In genomic region chr7:118981346-118981745, GRCm38 (mm10) we compare ENCODE assay signal across 9 mouse cellular contexts. TPM values are rescaled to one million over a fixed set of nuclear protein-coding genes. Genes with fewer than 3 reads are reported as not detected.
DNase-seq lines count a peak whose midpoint lies in the region; ATAC-seq and TF ChIP-seq lines count a peak whose summit lies in the region.
"Had no signal": no experiment of that assay in that cellular context is flagged by ENCODE, and none has a peak within 500 bp of the region (broad histone marks: within the 10 kb centered on the region; RNA-seq: fewer than 3 reads in every experiment).

No protein-coding gene starts in this region.

- no peaks in the 10 kb centered on the region for H3K9me3 ChIP-seq in heart, embryonic 16.5 days (replicated peaks; ENCODE audit: control insufficient read depth, low read length)
- H3K9me3 ChIP-seq in midbrain, embryonic 16.5 days (replicated peaks; ENCODE audit: control insufficient read depth, low read length, poor library complexity, severe bottlenecking) = no peaks in the 10 kb centered on the region

- WGBS in heart, embryonic 16.5 days = 46% methylated on average over 4 of the region's 4 CpGs
- 10% methylated on average over 4 of the region's 4 CpGs for WGBS in olfactory bulb, adult 2 months
- WGBS in midbrain, embryonic 16.5 days = 79% methylated on average over 4 of the region's 4 CpGs

- H3K27ac ChIP-seq in heart, embryonic 16.5 days (ENCODE audit: low read length) = peak overlapping the region; percentile 41; the same call in 1 of the 2 replicates
- H3K27ac ChIP-seq in olfactory bulb, adult 2 months (ENCODE audit: insufficient read depth, low read depth, low read length) = peak overlapping the region; percentile 68
- no peak overlapping the region for H3K27ac ChIP-seq in midbrain, embryonic 16.5 days (ENCODE audit: low read length)

- DNase-seq in heart, adult 11 months = peak; percentile 97
- DNase-seq in heart, postnatal 25 days (ENCODE audit: low spot score) = no peak
- DNase-seq in right cerebral cortex, adult 18-20 months = peak; percentile 52
- DNase-seq in right cerebral cortex, postnatal 4 days = no peak
- DNase-seq in thymus, postnatal 0 days (ENCODE audit: low spot score) = no peak

- TF ChIP-seq POLR2A in olfactory bulb, adult 2 months (IDR thresholded peaks at IDR 0.05; ENCODE audit: insufficient read depth, low read depth, low read length) = no peak

- H3K4me2 ChIP-seq in heart, embryonic 16.5 days (ENCODE audit: low read depth, low read length) = no peak overlapping the region
- no peak overlapping the region for H3K4me2 ChIP-seq in midbrain, embryonic 16.5 days (ENCODE audit: low read length)

- ATAC-seq in heart, embryonic 16.5 days (replicated peaks; ENCODE audit: extremely low read depth, insufficient read depth, low FRiP score) = no peak; the same call in 1 of the 2 replicates
- ATAC-seq in midbrain, embryonic 16.5 days = no peak

- no peak overlapping the region for H3K9ac ChIP-seq in heart, embryonic 16.5 days (ENCODE audit: low read length)
- no peak overlapping the region for H3K9ac ChIP-seq in midbrain, embryonic 16.5 days (ENCODE audit: low read depth, low read length)

- intact Hi-C loops in heart, postnatal 25 days (cut with DNase I) = no loop called here

- no peaks in the 10 kb centered on the region for H3K27me3 ChIP-seq in heart, embryonic 16.5 days (ENCODE audit: control insufficient read depth, insufficient read depth, low read length)
- no peaks in the 10 kb centered on the region for H3K27me3 ChIP-seq in midbrain, embryonic 16.5 days (ENCODE audit: control insufficient read depth, insufficient read depth, low read depth, low read length)

- peaks cover 5% of the 10 kb centered on the region; the same call in 1 of the 2 replicates for H3K36me3 ChIP-seq in heart, embryonic 16.5 days (ENCODE audit: control insufficient read depth, insufficient read depth)
- H3K36me3 ChIP-seq in midbrain, embryonic 16.5 days (ENCODE audit: control insufficient read depth, insufficient read depth, low read length) = no peaks in the 10 kb centered on the region

- no peak overlapping the region for H3K4me3 ChIP-seq in heart, embryonic 16.5 days (ENCODE audit: low read length)
- H3K4me3 ChIP-seq in olfactory bulb, adult 2 months (ENCODE audit: insufficient read depth, low read depth, low read length) = peak overlapping the region; percentile 6; the same call in 1 of the 2 replicates
- H3K4me3 ChIP-seq in midbrain, embryonic 16.5 days (ENCODE audit: low read depth, low read length) = no peak overlapping the region

- no peak for TF ChIP-seq CTCF in olfactory bulb, adult 2 months (IDR thresholded peaks at IDR 0.05; ENCODE audit: insufficient read depth, low read depth, low read length)

- H3K4me1 ChIP-seq in heart, embryonic 16.5 days (ENCODE audit: control insufficient read depth, insufficient read depth, low read length) = peaks cover 21% of the 10 kb centered on the region
- peaks cover 60% of the 10 kb centered on the region for H3K4me1 ChIP-seq in olfactory bulb, adult 2 months (ENCODE audit: control insufficient read depth, insufficient read depth, low read length)
- no peaks in the 10 kb centered on the region for H3K4me1 ChIP-seq in midbrain, embryonic 16.5 days (ENCODE audit: control insufficient read depth, insufficient read depth, low read length)

RNA-seq across cellular contexts. Expression of gene Gprc5b, which starts 13.7 kb away (rescaled TPM):
- 10 to 100 TPM; 13.9 to 15.7 TPM for total RNA-seq in heart, postnatal 25 days (2021)
- polyA plus RNA-seq in heart, embryonic 16.5 days (2015; fragmentation: Nextera tagmentation; extraction: Ambion mirVana) = 5.3 and 5.8 TPM in 2 replicates
- polyA plus RNA-seq in olfactory bulb, adult 2 months (2012; ENCODE audit: insufficient read depth, insufficient read length, low replicate concordance, missing spikeins) = not detected in 2 replicates
- polyA plus RNA-seq in thymus, postnatal 0 days (2015; fragmentation: Nextera tagmentation; extraction: Ambion mirVana) = 0.55 and 0.57 TPM in 2 replicates
- 2.9 and 3.1 TPM in 2 replicates for polyA plus RNA-seq in midbrain, embryonic 16.5 days (2015; fragmentation: Nextera tagmentation; extraction: Ambion mirVana)
- total RNA-seq: monocyte, adult 5-6 weeks had no signal

Comparison
In these comparisons a context has a peak if more than half of its experiments do, and no peak if none do; other contexts are left out.
1. DNase-seq: peak in heart, adult 11 months (single experiment) and right cerebral cortex, adult 18-20 months (single experiment); none in heart, postnatal 25 days (single experiment), right cerebral cortex, postnatal 4 days (single experiment) and thymus, postnatal 0 days (single experiment).